ENCODE assay signal across 9 mouse cellular contexts in the genomic region with DNA sequence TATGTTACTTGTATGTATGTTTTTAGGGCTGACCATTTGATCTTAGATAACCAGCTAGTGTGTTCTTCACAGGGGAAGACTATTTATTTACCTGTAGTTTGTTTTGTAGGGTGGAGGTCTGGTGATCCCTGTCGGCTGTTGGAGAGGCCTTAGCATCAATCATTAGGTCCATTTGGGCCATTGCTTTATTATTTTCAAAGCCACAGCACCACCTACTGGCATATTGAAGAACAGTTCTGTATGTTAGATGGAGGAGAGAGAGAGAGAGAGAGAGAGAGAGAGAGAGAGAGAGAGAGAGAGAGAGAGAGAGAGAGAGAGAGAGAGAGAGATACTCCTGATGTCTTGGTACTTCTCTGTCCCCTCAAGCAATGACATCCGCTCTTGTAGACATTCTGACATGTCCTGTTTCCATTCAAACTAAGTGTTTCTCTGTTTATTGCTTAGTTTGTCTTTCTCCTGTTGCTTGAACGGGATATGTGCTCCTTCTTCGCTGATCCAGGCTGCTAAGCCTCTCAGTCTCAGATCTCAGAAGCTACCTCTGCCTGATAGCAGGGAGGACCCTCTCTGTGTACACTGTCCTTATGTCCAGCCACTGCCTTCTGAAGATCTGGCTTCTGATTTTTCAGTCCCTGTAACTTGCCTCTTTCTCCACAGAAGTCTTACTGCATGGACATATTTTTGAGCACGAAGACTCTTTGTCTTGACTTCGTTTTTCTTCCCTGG. TPM values are rescaled to one million over a fixed set of nuclear protein-coding genes. Genes with fewer than 3 reads are reported as not detected.
A peak's percentile ranks its signal among the peaks of the same experiment; 100 is the strongest.
DNase-seq lines count a peak whose midpoint lies in the region; ATAC-seq and TF ChIP-seq lines count a peak whose summit lies in the region.
"Had no signal": no experiment of that assay in that cellular context is flagged by ENCODE, and none has a peak within 500 bp of the region (broad histone marks: within the 10 kb centered on the region; RNA-seq: fewer than 3 reads in every experiment).

No protein-coding gene starts in this region.

- 39% methylated on average over 6 of the region's 6 CpGs for WGBS in heart, postnatal 0 days
- WGBS in large intestine, adult 2 months = 39% methylated on average over 6 of the region's 6 CpGs
- 36% methylated on average over 6 of the region's 6 CpGs for WGBS in lung, postnatal 0 days

- H3K27me3 ChIP-seq in CH12.LX (replicated peaks) = no peaks in the 10 kb centered on the region
- 0 out of 2 replicates have a peak, but pooled peaks cover 14% of the 10 kb centered on the region for H3K27me3 ChIP-seq in heart, postnatal 0 days (ENCODE audit: control insufficient read depth, insufficient read depth, low read length)
- H3K27me3 ChIP-seq in lung, postnatal 0 days (replicated peaks; ENCODE audit: insufficient read depth, low read length) = no peaks in the 10 kb centered on the region

- H3K27ac ChIP-seq in CH12.LX (ENCODE audit: insufficient read depth, low read depth) = no peak overlapping the region
- no peak overlapping the region for H3K27ac ChIP-seq in heart, postnatal 0 days (ENCODE audit: low read depth)
- no peak overlapping the region for H3K27ac ChIP-seq in lung, postnatal 0 days (ENCODE audit: low read length)
- H3K27ac ChIP-seq: heart, embryonic 15.5 days had no signal

- H3K79me2 ChIP-seq in CH12.LX (replicated peaks; ENCODE audit: control insufficient read depth, extremely low read depth, insufficient read depth, poor library complexity, severe bottlenecking) = no peaks in the 10 kb centered on the region

- H3K9ac ChIP-seq in CH12.LX (ENCODE audit: insufficient read depth, low read depth) = no peak overlapping the region
- H3K9ac ChIP-seq in heart, postnatal 0 days (replicated peaks; ENCODE audit: low read depth, low read length) = no peak overlapping the region
- H3K9ac ChIP-seq in lung, postnatal 0 days (replicated peaks; ENCODE audit: low read depth) = no peak overlapping the region
- H3K9ac ChIP-seq: heart, embryonic 15.5 days had no signal

- H3K4me1 ChIP-seq in CH12.LX (ENCODE audit: control insufficient read depth in 1 of 2, insufficient read depth in 2 of 2) = 0 out of 4 replicates have a peak, but pooled peaks cover 0 to 3% of the 10 kb centered on the region in 2 experiments
- no peaks in the 10 kb centered on the region for H3K4me1 ChIP-seq in heart, postnatal 0 days (ENCODE audit: control insufficient read depth, insufficient read depth)
- no peaks in the 10 kb centered on the region for H3K4me1 ChIP-seq in lung, postnatal 0 days (ENCODE audit: insufficient read depth, low read depth, low read length)
- H3K4me1 ChIP-seq: heart, embryonic 15.5 days had no signal

- in situ Hi-C loops in CH12.LX (cut with MboI; ENCODE audit: low pct_ligation_motif_present, low pct_unique_long_range_greater_than_20kb, low sequenced_read_pairs) = loop anchor here (5.0 to 25.0 kb wide), 3 partner anchors 97 to 337 kb away; no protein-coding TSS in a partner anchor

- no peak for TF ChIP-seq POLR2A in CH12.LX (IDR thresholded peaks at IDR 0.05; ENCODE audit: low read depth, low read length)

- H3K9me3 ChIP-seq in CH12.LX (replicated peaks; ENCODE audit: low read length) = peaks cover 5% of the 10 kb centered on the region
- H3K9me3 ChIP-seq in heart, postnatal 0 days (replicated peaks; ENCODE audit: control insufficient read depth, low read length) = no peaks in the 10 kb centered on the region
- no peaks in the 10 kb centered on the region for H3K9me3 ChIP-seq in lung, postnatal 0 days (ENCODE audit: low read length)
- H3K9me3 ChIP-seq: heart, embryonic 15.5 days had no signal

- DNase-seq in adrenal gland, adult 2 months = peak; percentile 48
- no peak for DNase-seq in adrenal gland, postnatal 4 days (ENCODE audit: low spot score in 2 of 2)
- DNase-seq in CH12.LX (ENCODE audit: extremely low read depth) = peak; percentile 84
- peak; percentile 46 for DNase-seq in cerebellum, adult 8-10 months
- peak; percentile 69 for DNase-seq in heart, postnatal 0 days (ENCODE audit: low spot score)
- peak; percentile 63 for DNase-seq in large intestine, adult 2 months (ENCODE audit: low read depth, low spot score)
- peak; percentile 80 for DNase-seq in lung, postnatal 0 days (ENCODE audit: low spot score)
- peak; percentile 35 for DNase-seq in skeletal muscle tissue, adult 2 months (ENCODE audit: low read depth, low spot score)

- ATAC-seq in heart, postnatal 0 days (ENCODE audit: insufficient read depth, low read depth) = no peak
- peak; percentile 52 for ATAC-seq in lung, postnatal 0 days

- no peak overlapping the region for H3K4me3 ChIP-seq in CH12.LX (replicated peaks in 1 of 3; ENCODE audit: low read depth in 2 of 3, low read length in 2 of 3, poor library complexity in 1 of 3)
- no peak overlapping the region for H3K4me3 ChIP-seq in heart, postnatal 0 days (ENCODE audit: low read depth, low read length)
- H3K4me3 ChIP-seq in lung, postnatal 0 days (ENCODE audit: low read depth, low read length) = no peak overlapping the region
- H3K4me3 ChIP-seq: heart, embryonic 15.5 days had no signal

- H3K4me2 ChIP-seq in CH12.LX (ENCODE audit: insufficient read depth, low read depth, poor library complexity, severe bottlenecking) = no peak overlapping the region
- H3K4me2 ChIP-seq in heart, postnatal 0 days (ENCODE audit: low read depth, low read length) = no peak overlapping the region
- no peak overlapping the region for H3K4me2 ChIP-seq in lung, postnatal 0 days (replicated peaks; ENCODE audit: low read depth, low read length)
- H3K4me2 ChIP-seq: heart, embryonic 15.5 days had no signal

- dilution Hi-C loops in CH12.LX (cut with MboI; ENCODE audit: extremely low pct_ligation_motif_present, extremely low pct_unique_long_range_greater_than_20kb, low sequenced_read_pairs) = no loop called here

- no peaks in the 10 kb centered on the region for H3K36me3 ChIP-seq in CH12.LX (replicated peaks in 1 of 2; ENCODE audit: control insufficient read depth in 1 of 2, insufficient read depth in 1 of 2, low read length in 1 of 2)
- H3K36me3 ChIP-seq in heart, postnatal 0 days (replicated peaks; ENCODE audit: control insufficient read depth, insufficient read depth, low read length) = no peaks in the 10 kb centered on the region
- no peaks in the 10 kb centered on the region for H3K36me3 ChIP-seq in lung, postnatal 0 days (ENCODE audit: insufficient read depth, low read length)
- H3K36me3 ChIP-seq: heart, embryonic 15.5 days had no signal

- TF ChIP-seq CTCF in CH12.LX (conservative IDR thresholded peaks at IDR 0.05 in 1 of 2, IDR thresholded peaks at IDR 0.05 in 1 of 2; ENCODE audit: low read depth in 2 of 2, low read length in 2 of 2) = peak in 1 of 2 experiments; percentile 87; a peak in 2 of 4 replicates
- peak; percentile 73 for TF ChIP-seq CTCF in heart, postnatal 0 days (IDR thresholded peaks at IDR 0.05; ENCODE audit: low read depth)
- TF ChIP-seq CTCF in lung, postnatal 0 days (IDR thresholded peaks at IDR 0.05) = peak; percentile 79

- TF ChIP-seq RAD21 in CH12.LX (IDR thresholded peaks at IDR 0.05; ENCODE audit: low read depth, low read length) = peak; percentile 85

- no peak for TF ChIP-seq EP300 in CH12.LX (IDR thresholded peaks at IDR 0.05; ENCODE audit: low read length)
- no peak for TF ChIP-seq EP300 in heart, postnatal 0 days (IDR thresholded peaks at IDR 0.05; ENCODE audit: low read depth)
- no peak for TF ChIP-seq EP300 in lung, postnatal 0 days (IDR thresholded peaks at IDR 0.05)

TF ChIP-seq in CH12.LX, 34 proteins besides CTCF, POLR2A, EP300 and RAD21:
- TF ChIP-seq JUND (conservative IDR thresholded peaks at IDR 0.05; ENCODE audit: low read depth, low read length) (peak; percentile 88), POLR2AphosphoS2 (IDR thresholded peaks at IDR 0.05; ENCODE audit: low read depth, low read length) (no peak), NELFE (IDR thresholded peaks at IDR 0.05; ENCODE audit: low read depth, low read length) (0 out of 2 replicates have a peak, but pooled peaks have one; percentile 19), ZNF384 (IDR thresholded peaks at IDR 0.05; ENCODE audit: low read depth, low read length) (0 out of 2 replicates have a peak, but pooled peaks have one; percentile 7), ZC3H11A (IDR thresholded peaks at IDR 0.05; ENCODE audit: low read depth, low read length) (peak; percentile 55), MAX (IDR thresholded peaks at IDR 0.05; ENCODE audit: low read length) (no peak), ETS1 (conservative IDR thresholded peaks at IDR 0.05; ENCODE audit: low read depth, low read length) (no peak), SMC3 (IDR thresholded peaks at IDR 0.05; ENCODE audit: low read depth, low read length) (peak; percentile 85), IRF4 (IDR thresholded peaks at IDR 0.05; ENCODE audit: low read depth, low read length) (0 out of 2 replicates have a peak, but pooled peaks have one; percentile 14)
TF ChIP-seq in CH12.LX: peak in this region for 6.

RNA-seq across cellular contexts. Expression of gene Fam241a, which starts 52.9 kb away (rescaled TPM):
- 1 to 10 TPM; 5.6 TPM for total RNA-seq in adrenal gland, adult 2 months (2021)
- polyA plus RNA-seq in adrenal gland, adult 2 months (2012; rRNA removed) = 1.7 and 2.1 TPM in 2 replicates
- 1 to 10 TPM; 4.7 to 6.5 TPM for total RNA-seq in adrenal gland, postnatal 4 days (2021)
- total RNA-seq in CH12.LX (2012; rRNA removed) (1.6 and 2.1 TPM in 2 replicates), CH12.LX (2014; rRNA removed) (12.4 and 12.7 TPM in 2 replicates)
- 5.3 and 6.2 TPM in 2 replicates for polyA plus RNA-seq in CH12.LX (2012; ENCODE audit: insufficient read length, low read depth)
- total RNA-seq in heart, postnatal 0 days (2014; rRNA removed; ENCODE audit: low replicate concordance) = 9.1 and 10.1 TPM in 2 replicates
- 7.8 and 8.3 TPM in 2 replicates for polyA plus RNA-seq in heart, postnatal 0 days (2015; fragmentation: Nextera tagmentation; extraction: Ambion mirVana)
- 2.7 and 3.1 TPM in 2 replicates for polyA plus RNA-seq in large intestine, adult 2 months (2012; rRNA removed)
- polyA plus RNA-seq in lung, postnatal 0 days (2015; fragmentation: Nextera tagmentation; extraction: Ambion mirVana) = 22.5 and 23.1 TPM in 2 replicates

Comparison
In these comparisons a context has a peak if more than half of its experiments do, and no peak if none do; other contexts are left out.
1. DNase-seq: peak in adrenal gland, adult 2 months (single experiment), CH12.LX (single experiment), cerebellum, adult 8-10 months (single experiment), heart, postnatal 0 days (single experiment), large intestine, adult 2 months (single experiment), lung, postnatal 0 days (single experiment) and skeletal muscle tissue, adult 2 months (single experiment); none in adrenal gland, postnatal 4 days (0 of 2).